Mouse (Mus musculus): ENCODE results near the gene Pgam1. TPM values are rescaled to one million over a fixed set of nuclear protein-coding genes. Genes with fewer than 3 reads are reported as not detected.

The Pgam1 gene
- total RNA-seq, 2 experiments from 2014 or later, result 14.4 to 25.0 TPM

DNA sequence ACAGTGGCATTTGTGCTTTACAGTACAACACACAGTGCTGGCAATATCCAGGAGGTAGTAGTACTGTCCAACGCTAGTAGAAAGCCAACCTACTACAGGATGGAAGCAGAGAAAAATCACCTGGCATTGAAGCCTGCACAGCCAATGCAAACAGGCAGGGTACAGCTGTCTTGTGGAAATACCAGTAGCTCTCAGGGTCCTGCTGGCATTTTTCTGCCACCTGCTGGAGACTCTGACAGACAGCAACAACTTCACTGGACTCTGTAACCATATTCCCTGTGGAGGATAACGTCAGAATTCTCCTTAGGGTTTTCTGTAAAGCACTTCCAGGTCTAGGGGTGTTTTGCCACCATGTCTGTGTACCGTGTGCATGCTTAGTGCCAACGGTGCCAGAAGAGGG is 40.6 kb downstream of the Pgam1 start:
- no peak for DNase-seq
- Histone ChIP-seq H3K4me3 (no peak overlapping the region), H3K27ac (no peak overlapping the region)
- peak; percentile 38; the same call in 1 of the 2 replicates for TF ChIP-seq CTCF (IDR thresholded peaks at IDR 0.05)
- intact Hi-C loops (cut with DNase I), result no loop called here

DNA sequence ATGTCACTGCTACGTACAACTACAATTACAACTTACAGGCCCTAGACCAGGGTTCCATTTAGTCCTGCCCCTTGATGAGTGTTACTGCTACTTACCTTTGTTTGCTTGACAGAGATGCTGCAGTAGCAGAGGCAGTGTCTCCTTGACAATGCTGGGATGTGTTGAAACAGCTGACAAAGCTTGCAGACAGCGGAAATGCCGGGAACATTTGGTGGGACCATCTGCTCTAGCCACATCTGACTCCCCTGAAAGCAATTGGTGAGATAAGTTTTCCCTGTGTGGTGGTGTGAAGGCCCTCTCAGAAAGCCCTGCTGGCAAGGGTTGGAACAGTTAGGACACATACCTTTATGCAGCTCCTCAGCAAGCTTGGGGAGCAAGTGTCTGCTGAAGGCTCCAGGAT is 41.9 kb downstream of the Pgam1 start:
- H3K27ac ChIP-seq, result no peak overlapping the region
- intact Hi-C loops (cut with DNase I), result no loop called here
- no peak for DNase-seq

More for the DNA sequence above, 41.9 kb downstream of the Pgam1 start:
- H3K4me3 ChIP-seq, result no peak overlapping the region
- no peak for TF ChIP-seq CTCF (IDR thresholded peaks at IDR 0.05)

Other genes with a start within 250 kb of the Pgam1 start
- under 1 TPM; 0.28 to 0.81 TPM for gene Slit1, start 168.3 kb upstream of the Pgam1 start, total RNA-seq (2021)
- gene Arhgap19, start 109.9 kb upstream of the Pgam1 start, total RNA-seq (2021), result 1 to 10 TPM; 7.7 to 9.6 TPM
- 1 to 10 TPM; 6.3 to 6.8 TPM for gene Frat1, start 82.0 kb upstream of the Pgam1 start, total RNA-seq (2021)
- gene Frat2, start 63.8 kb upstream of the Pgam1 start, total RNA-seq (2021), result 10 to 100 TPM; 15.6 to 22.2 TPM
- 10 to 100 TPM; 30.5 to 31.4 TPM for gene Rrp12, start 15.8 kb upstream of the Pgam1 start, total RNA-seq (2021)
- 10 to 100 TPM; 16.1 to 16.8 TPM for gene Exosc1, start 21.5 kb downstream of the Pgam1 start, total RNA-seq (2021)
- gene Zdhhc16, start 21.6 kb downstream of the Pgam1 start, total RNA-seq (2021), result 10 to 100 TPM; 19.4 to 21.6 TPM
- 10 to 100 TPM in 1 of 2 experiments, 1 to 10 TPM in 1; 8.8 to 10.5 TPM for gene Mms19, start 69.2 kb downstream of the Pgam1 start, total RNA-seq (2021)
- gene Ubtd1, start 69.8 kb downstream of the Pgam1 start, total RNA-seq (2021), result 10 to 100 TPM; 14.5 to 15.1 TPM
- 100 to 1,000 TPM; 154 to 235 TPM for gene Ankrd2, start 124.1 kb downstream of the Pgam1 start, total RNA-seq (2021)
- 1 to 10 TPM; 2.9 to 3.1 TPM for gene Hoga1, start 133.7 kb downstream of the Pgam1 start, total RNA-seq (2021)
- gene 4933411K16Rik, start 140.3 kb downstream of the Pgam1 start, total RNA-seq (2021), result under 1 TPM; 0.28 to 0.33 TPM
- gene Morn4, start 174.4 kb downstream of the Pgam1 start, total RNA-seq (2021), result 1 to 10 TPM; 2.2 to 4.4 TPM
- 10 to 100 TPM; 11.9 to 12.8 TPM for gene Pi4k2a, start 178.5 kb downstream of the Pgam1 start, total RNA-seq (2021)
- 1 to 10 TPM; 8.7 to 9.0 TPM for gene Avpi1, start 217.1 kb downstream of the Pgam1 start, total RNA-seq (2021)
- 1 to 10 TPM; 4.8 to 7.2 TPM for gene Marveld1, start 235.5 kb downstream of the Pgam1 start, total RNA-seq (2021)

All from gastrocnemius, adult 2 months (tissue).